Mouse (Mus musculus): ENCODE results near the gene Cplx3. TPM values are rescaled to one million over a fixed set of nuclear protein-coding genes. Genes with fewer than 3 reads are reported as not detected.

The Cplx3 gene
- polyA plus RNA-seq, 1 experiment from 2014 or later, result 0.65 TPM

DNA sequence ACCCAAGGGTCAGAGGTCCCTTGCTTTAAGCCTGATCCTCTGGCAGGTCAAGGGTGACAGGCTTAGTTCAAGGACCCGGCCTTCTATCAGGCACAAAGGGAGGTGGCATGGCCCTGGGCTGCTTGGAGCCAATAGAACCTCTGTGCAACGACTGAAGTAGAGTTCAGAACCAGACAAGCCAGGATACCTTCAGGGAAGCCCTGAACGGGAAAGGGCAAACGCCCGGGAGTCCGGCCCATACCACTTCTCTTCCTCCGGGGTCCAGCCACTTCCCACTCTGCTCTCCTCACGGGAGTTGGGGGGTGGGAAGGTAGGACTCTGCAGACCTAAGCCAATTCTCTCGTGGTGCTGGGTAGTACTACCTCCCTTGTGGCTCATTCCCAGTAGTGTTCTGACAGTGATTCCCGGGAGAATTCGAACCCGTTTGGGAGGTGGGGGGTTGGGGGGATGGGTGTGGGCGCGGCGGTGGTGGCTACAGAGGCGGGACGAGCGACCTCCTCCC lies 38.4 kb upstream of the Cplx3 start:
- under 1% methylated on average over 18 of the region's 18 CpGs for WGBS
- peak; percentile 15; the same call in 1 of the 2 replicates for ATAC-seq (ENCODE audit: low FRiP score)
- Histone ChIP-seq H3K4me1 (peaks cover 52% of the 10 kb centered on the region), H3K4me2 (peak overlapping the region; percentile 98), H3K27me3 (no peaks in the 10 kb centered on the region), H3K4me3 (replicated peaks) (peak overlapping the region; percentile 94), H3K36me3 (replicated peaks) (peaks cover 4% of the 10 kb centered on the region; the same call in 1 of the 2 replicates), H3K9ac (peak overlapping the region; percentile 99), H3K27ac (peak overlapping the region; percentile 96), H3K9me3 (no peaks in the 10 kb centered on the region)

DNA sequence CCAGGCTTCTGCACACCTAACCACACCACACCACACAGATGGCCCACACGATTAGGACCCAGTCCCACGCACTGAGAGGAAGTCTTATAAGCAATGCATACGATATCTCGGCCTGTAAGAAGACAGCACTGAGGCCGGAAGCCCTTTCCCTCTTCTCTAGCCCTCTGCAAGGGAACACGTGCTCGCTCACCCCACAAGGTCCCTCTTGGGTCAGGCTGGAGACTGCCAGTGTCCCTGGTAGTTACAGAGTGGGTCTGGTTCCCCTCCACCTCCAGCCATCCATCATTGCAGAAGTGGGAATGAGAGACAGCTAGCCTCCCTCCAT lies 37.7 kb upstream of the Cplx3 start:
- 69% methylated on average over 7 of the region's 7 CpGs for WGBS
- Histone ChIP-seq H3K4me1 (peaks cover 59% of the 10 kb centered on the region), H3K4me3 (replicated peaks) (peak overlapping the region; percentile 94), H3K27me3 (no peaks in the 10 kb centered on the region), H3K27ac (no peak overlapping the region), H3K4me2 (peak overlapping the region; percentile 98), H3K36me3 (replicated peaks) (peaks cover 4% of the 10 kb centered on the region; the same call in 1 of the 2 replicates), H3K9ac (peak overlapping the region; percentile 99), H3K9me3 (no peaks in the 10 kb centered on the region)
- no peak for ATAC-seq (ENCODE audit: low FRiP score)

DNA sequence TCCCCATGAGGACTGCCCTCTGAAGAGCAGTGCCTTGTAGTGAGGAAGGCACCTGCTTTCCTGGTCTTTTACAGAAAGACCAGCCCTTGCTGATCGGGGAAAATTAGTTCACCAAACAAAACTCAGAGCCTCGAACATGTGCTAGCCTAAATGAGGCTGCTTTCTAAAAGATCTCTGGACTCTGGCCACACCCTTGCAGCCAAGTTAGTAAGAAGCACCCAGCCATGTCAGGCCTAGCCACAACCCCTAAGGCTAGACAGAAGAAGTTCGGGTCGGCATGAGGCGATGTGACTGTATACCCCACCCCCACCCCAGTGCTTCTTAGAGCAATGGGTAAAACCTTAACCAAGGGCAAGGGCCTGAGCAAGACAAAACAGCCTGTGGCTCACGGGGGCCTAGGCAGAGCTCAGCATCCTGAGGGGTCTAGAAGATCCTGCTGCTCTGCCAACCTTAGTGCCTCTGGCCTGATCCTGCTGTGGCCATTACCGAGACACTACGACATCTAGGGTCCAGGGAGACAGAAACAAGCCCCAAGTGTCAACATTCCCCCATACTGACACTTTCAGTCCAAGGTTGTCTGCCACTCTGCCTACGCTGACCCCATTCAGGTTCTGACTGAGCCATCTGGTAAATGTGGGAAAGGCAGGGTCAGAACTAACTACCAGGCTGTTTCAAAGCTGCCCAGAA lies 37.2 kb upstream of the Cplx3 start:
- Histone ChIP-seq H3K4me2 (peak overlapping the region; percentile 98), H3K9ac (peak overlapping the region; percentile 99), H3K27ac (no peak overlapping the region), H3K27me3 (no peaks in the 10 kb centered on the region), H3K36me3 (replicated peaks) (peaks cover 4% of the 10 kb centered on the region; the same call in 1 of the 2 replicates), H3K9me3 (no peaks in the 10 kb centered on the region), H3K4me1 (peaks cover 64% of the 10 kb centered on the region), H3K4me3 (replicated peaks) (peak overlapping the region; percentile 94)
- ATAC-seq (ENCODE audit: low FRiP score), result no peak
- 77% methylated on average over 9 of the region's 9 CpGs for WGBS

DNA sequence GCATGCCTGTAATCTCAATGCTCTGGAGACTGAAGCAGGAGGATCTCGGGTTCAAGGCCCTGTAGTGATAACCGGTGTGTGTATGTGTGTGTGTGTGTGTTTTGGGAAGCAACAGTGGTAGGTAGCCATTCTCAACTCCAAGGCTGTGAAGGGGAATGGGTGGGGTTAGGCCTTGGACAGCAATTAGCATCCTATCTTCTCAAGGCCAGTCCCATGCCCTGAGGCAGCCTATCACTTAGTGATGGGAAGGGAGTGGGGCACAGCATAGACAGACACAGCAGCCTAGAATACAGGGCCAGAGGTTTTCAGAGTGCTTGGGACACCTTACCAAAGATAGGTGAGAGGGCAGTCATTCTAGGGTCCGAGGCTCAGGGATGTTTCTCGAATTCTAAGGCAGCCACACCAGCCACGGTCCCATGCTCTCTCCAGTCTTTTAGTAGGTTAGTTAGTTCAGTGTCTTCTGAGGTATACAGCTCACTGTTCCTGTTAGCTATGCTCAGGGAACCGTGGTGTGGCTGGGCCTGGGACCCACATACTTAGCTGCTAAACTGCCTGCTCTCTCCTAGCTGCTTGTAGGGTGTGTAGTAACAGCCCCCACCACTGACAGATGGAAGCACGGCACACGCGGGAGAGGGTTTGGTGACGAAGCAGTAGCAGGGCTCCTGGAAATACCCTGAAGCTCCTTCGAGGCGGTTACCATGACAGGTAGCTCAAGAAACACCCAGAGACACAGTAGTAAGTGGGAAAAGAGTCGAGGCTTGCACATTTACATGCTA lies 35.9 kb upstream of the Cplx3 start:
- Histone ChIP-seq H3K36me3 (replicated peaks) (peaks cover 4% of the 10 kb centered on the region; the same call in 1 of the 2 replicates), H3K27ac (no peak overlapping the region), H3K9ac (no peak overlapping the region), H3K4me3 (replicated peaks) (no peak overlapping the region), H3K9me3 (no peaks in the 10 kb centered on the region), H3K4me2 (no peak overlapping the region), H3K27me3 (no peaks in the 10 kb centered on the region), H3K4me1 (peaks cover 76% of the 10 kb centered on the region)
- ATAC-seq (ENCODE audit: low FRiP score), result no peak
- WGBS, result 93% methylated on average over 13 of the region's 13 CpGs

DNA sequence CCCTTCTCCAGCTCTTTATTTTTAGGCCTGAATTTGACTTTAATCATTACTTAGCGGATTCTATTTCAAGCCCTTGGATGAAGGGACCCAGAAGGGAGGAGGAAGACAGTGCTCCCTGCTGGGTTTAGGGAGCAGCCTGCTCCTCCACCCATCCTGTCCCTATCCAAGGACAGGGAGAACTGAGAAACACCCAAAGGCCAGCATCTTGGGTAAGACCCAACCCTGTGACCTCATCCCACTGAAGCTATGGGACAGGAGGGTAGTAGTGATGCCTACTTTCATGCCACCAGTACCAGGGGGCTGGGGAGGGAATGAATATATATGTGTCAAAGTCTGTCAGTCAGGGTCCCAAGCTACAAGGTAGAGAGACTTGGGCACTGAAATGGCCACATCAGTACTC lies 34.9 kb upstream of the Cplx3 start:
- 77% methylated on average over 1 of the region's 1 CpGs for WGBS

DNA sequence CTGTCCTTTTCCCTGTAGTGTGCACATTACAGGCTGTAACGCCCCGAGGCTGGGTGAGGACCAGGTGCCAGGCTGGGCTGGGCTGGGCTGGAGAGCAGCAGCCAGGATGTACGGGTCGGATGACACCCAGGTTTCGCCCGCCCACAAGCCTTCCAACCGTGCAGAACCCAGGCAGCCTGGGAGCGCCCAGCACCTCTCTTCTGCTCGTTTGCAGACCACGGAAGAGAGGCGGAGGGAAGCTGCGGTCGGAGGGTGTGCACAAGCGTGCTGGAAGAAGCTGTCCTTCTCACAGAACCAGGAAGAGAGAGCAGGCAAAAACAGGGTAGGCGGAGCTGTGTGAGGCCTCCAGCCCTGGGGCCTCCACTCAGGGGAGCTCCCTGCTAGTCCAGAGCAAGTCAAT lies 34.3 kb upstream of the Cplx3 start:
- Histone ChIP-seq H3K4me1 (peaks cover 74% of the 10 kb centered on the region), H3K9ac (peak overlapping the region; percentile 38; the same call in 1 of the 2 replicates), H3K4me2 (peak overlapping the region; percentile 25), H3K27me3 (no peaks in the 10 kb centered on the region), H3K27ac (peak overlapping the region; percentile 50), H3K36me3 (replicated peaks) (peaks cover 4% of the 10 kb centered on the region; the same call in 1 of the 2 replicates), H3K4me3 (replicated peaks) (peak overlapping the region; percentile 7; the same call in 1 of the 2 replicates), H3K9me3 (no peaks in the 10 kb centered on the region)
- WGBS, result 32% methylated on average over 15 of the region's 15 CpGs
- no peak for ATAC-seq (ENCODE audit: low FRiP score)

More for the DNA sequence above, 34.9 kb upstream of the Cplx3 start:
- H3K27me3 ChIP-seq, result no peaks in the 10 kb centered on the region
- no peak overlapping the region for H3K27ac ChIP-seq
- H3K4me2 ChIP-seq, result 0 out of 2 replicates have a peak overlapping the region, but pooled peaks have one; percentile 25
- no peaks in the 10 kb centered on the region for H3K9me3 ChIP-seq
- no peak overlapping the region for H3K9ac ChIP-seq
- H3K4me3 ChIP-seq (replicated peaks), result 0 out of 2 replicates have a peak overlapping the region, but pooled peaks have one; percentile 7
- peaks cover 76% of the 10 kb centered on the region for H3K4me1 ChIP-seq
- no peak for ATAC-seq (ENCODE audit: low FRiP score)
- H3K36me3 ChIP-seq (replicated peaks), result peaks cover 4% of the 10 kb centered on the region; the same call in 1 of the 2 replicates

DNA sequence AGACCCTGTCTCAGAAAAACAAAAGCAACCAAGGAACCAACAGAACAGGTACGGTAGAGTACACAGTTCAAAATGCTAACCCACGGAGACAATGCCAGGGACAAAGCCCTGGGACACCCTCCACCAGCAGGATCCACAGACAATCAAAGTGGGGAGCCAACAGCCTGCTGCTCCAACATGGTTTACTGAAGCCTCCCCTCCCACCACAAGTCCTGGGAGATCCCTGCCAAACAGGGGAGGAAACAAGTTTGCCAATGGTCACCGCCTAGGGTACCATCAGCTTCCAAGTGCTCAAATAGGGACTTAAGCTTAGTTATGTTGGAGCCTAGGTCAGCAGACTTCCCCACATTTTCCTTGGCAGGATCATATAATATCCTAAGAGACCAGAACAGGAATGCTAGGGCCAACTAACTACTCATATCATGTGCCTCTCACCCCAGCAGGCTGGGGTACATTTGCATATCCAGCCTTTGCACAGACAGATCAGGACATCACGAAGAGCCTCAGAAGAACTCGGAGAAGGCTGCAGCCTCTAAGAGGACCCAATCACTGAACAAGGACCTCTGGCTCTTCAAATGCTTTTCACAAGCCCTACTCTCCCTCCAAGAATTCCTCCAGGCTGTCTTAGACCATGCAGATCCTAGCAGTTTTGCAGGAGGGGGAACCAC lies 33.7 kb upstream of the Cplx3 start:
- Histone ChIP-seq H3K9ac (0 out of 2 replicates have a peak overlapping the region, but pooled peaks have one; percentile 22), H3K36me3 (replicated peaks) (peaks cover 4% of the 10 kb centered on the region; the same call in 1 of the 2 replicates), H3K27ac (peak overlapping the region; percentile 63; the same call in 1 of the 2 replicates), H3K4me1 (peaks cover 74% of the 10 kb centered on the region), H3K4me2 (peak overlapping the region; percentile 25), H3K9me3 (no peaks in the 10 kb centered on the region), H3K4me3 (replicated peaks) (peak overlapping the region; percentile 7; the same call in 1 of the 2 replicates), H3K27me3 (no peaks in the 10 kb centered on the region)
- 73% methylated on average over 5 of the region's 5 CpGs for WGBS
- no peak for ATAC-seq (ENCODE audit: low FRiP score)

DNA sequence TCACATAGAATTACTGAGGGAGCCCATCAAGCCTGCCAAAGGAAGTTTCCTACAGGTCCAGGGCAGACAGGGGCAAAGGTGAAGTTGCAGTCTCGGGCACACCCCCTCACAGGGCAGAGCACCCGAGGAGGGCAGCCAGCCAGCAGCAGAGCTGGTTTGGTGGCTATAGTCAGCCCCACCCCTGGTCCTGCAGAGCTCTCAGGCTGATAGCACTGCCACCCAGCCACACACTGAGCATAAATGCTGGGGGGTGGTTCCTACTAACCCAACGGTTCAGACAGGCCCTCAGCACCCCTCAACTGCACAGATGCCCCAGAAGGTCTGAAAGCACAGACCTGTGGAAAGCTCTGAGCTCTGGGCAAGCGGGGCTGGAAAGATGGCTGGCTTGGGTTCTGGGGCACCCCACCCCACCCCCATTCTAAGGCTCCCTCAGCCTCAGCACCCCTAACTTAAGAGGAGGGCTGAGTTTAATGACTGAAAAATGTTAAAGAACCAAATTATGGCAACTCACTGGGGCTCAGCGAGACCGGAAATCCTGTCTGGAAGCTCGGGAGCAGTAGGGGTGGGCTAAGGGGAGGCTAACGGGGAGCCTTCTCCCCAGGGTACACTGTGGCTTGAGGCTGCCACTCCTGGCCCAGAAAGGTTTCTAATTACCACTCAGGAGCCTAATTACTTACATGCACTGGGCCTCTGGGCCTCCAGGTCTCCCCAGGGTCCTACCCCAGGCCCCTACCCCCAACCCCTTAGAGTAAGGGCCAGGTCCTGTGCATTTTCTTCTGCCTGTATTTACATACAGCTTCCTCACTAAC lies 32.8 kb upstream of the Cplx3 start:
- H3K9ac ChIP-seq, result 0 out of 2 replicates have a peak overlapping the region, but pooled peaks have one; percentile 22
- peaks cover 76% of the 10 kb centered on the region for H3K4me1 ChIP-seq
- H3K4me3 ChIP-seq (replicated peaks), result no peak overlapping the region
- ATAC-seq (ENCODE audit: low FRiP score), result no peak
- 0 out of 2 replicates have a peak overlapping the region, but pooled peaks have one; percentile 6 for H3K4me2 ChIP-seq
- H3K36me3 ChIP-seq (replicated peaks), result peaks cover 7% of the 10 kb centered on the region; the same call in 1 of the 2 replicates
- WGBS, result 60% methylated on average over 8 of the region's 8 CpGs
- H3K9me3 ChIP-seq, result no peaks in the 10 kb centered on the region
- H3K27ac ChIP-seq, result peak overlapping the region; percentile 63
- no peaks in the 10 kb centered on the region for H3K27me3 ChIP-seq

DNA sequence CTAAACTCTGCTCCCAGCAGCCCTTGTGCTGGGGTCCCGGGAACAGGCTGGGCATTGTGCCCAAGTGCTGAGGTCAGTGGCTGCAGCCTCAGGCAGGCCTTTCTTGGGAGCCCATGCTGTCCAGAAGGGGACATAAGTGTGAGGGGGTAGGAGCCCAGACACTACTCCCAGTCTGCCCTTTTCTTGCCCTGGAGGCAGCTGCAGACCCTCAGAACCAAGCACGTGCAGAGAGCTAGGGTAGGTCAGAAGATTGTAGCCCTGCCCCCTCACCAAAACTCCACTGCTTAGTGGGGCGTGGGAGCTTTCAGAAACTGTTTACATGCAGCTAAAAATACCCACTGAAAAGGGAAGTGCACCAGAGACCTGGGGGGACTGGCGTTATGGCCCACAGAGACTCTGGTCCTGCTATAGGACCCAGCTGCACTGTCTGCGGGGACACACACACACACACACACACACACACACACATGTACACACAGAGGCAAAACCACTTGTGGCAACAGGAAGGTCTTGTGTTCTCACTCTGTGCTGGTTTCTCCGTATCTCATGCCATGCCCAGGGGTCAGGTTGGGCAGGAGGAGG lies 31.8 kb upstream of the Cplx3 start:
- H3K27me3 ChIP-seq, result no peaks in the 10 kb centered on the region
- peaks cover 70% of the 10 kb centered on the region for H3K4me1 ChIP-seq
- no peaks in the 10 kb centered on the region for H3K9me3 ChIP-seq
- H3K27ac ChIP-seq, result 0 out of 2 replicates have a peak overlapping the region, but pooled peaks have one; percentile 22
- WGBS, result 61% methylated on average over 6 of the region's 6 CpGs
- H3K4me3 ChIP-seq (replicated peaks), result no peak overlapping the region
- H3K9ac ChIP-seq, result no peak overlapping the region
- peaks cover 7% of the 10 kb centered on the region; the same call in 1 of the 2 replicates for H3K36me3 ChIP-seq (replicated peaks)
- no peak for ATAC-seq (ENCODE audit: low FRiP score)
- no peak overlapping the region for H3K4me2 ChIP-seq

DNA sequence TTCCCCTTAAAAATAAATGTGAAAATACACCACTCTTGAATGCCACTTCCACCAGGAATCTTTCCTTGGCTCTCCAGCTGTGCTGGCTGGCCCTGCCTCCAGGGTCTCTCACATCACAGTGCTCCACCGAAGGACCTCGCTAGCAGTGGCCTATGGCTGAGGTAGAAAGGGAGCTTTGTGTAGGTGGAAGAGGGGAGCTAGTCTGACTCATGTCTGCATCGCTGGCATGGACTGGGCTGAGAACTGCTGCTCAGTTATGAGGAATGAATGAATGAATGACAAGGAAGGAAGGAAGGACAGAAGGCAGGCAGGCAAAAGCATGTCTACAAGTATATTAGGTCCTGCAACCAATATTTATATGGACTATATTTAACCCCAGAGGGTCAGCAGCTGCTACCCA lies 31.2 kb upstream of the Cplx3 start:
- Histone ChIP-seq H3K4me2 (no peak overlapping the region), H3K27me3 (no peaks in the 10 kb centered on the region), H3K4me3 (replicated peaks) (no peak overlapping the region), H3K4me1 (peaks cover 65% of the 10 kb centered on the region), H3K9me3 (no peaks in the 10 kb centered on the region), H3K27ac (peak overlapping the region; percentile 22; the same call in 1 of the 2 replicates), H3K36me3 (replicated peaks) (peaks cover 7% of the 10 kb centered on the region; the same call in 1 of the 2 replicates), H3K9ac (no peak overlapping the region)
- WGBS, result 76% methylated on average over 3 of the region's 3 CpGs
- ATAC-seq (ENCODE audit: low FRiP score), result no peak

DNA sequence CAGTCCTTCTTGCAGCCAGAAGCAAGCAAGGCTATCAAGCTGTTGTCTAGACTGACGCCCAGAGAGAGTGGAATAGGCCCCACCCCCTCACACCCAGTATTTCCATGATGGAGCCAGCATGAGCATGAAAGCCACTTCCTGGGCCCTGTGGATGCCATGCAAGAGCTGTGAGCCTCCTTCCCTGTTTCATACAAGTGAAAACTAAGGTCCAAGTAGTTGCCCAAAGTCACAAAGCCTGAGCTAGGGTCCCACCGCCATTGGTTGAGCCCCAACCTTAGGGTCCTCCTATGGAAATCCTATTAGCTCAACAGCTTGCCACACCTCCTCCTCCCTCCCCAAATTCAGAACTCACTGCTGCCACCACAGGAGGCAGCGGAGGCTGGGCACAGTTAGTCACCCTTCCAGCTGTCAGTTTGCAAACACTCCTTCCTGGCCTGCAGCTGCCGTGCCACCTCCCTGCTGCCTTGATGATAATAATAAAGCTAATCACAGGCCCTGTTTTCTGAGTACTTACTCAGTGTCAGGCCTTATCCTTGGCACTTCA lies 27.5 kb upstream of the Cplx3 start:
- no peak overlapping the region for H3K9ac ChIP-seq
- H3K36me3 ChIP-seq (replicated peaks), result peaks cover 34% of the 10 kb centered on the region

More for the DNA sequence above, 27.5 kb upstream of the Cplx3 start:
- Histone ChIP-seq H3K27me3 (no peaks in the 10 kb centered on the region), H3K27ac (no peak overlapping the region), H3K4me1 (peaks cover 28% of the 10 kb centered on the region), H3K9me3 (no peaks in the 10 kb centered on the region), H3K4me2 (no peak overlapping the region), H3K4me3 (replicated peaks) (no peak overlapping the region)
- ATAC-seq (ENCODE audit: low FRiP score), result no peak
- 32% methylated on average over 4 of the region's 4 CpGs for WGBS
